Mouse (Mus musculus) lung, postnatal 25 days (tissue): ENCODE measurements at regions not wholly inside any gene's neighbourhood (a gene's known extent, or its start where the extent isn't known, plus 50 kb on each side); places are given as distances from the start of the nearest gene placed in this dataset.

Source experiments
- DNase-seq: peaks from one replicate; pipeline ENCODE4 v3.0.0; 2022; ENCODE audit warnings: low spot score

DNA sequence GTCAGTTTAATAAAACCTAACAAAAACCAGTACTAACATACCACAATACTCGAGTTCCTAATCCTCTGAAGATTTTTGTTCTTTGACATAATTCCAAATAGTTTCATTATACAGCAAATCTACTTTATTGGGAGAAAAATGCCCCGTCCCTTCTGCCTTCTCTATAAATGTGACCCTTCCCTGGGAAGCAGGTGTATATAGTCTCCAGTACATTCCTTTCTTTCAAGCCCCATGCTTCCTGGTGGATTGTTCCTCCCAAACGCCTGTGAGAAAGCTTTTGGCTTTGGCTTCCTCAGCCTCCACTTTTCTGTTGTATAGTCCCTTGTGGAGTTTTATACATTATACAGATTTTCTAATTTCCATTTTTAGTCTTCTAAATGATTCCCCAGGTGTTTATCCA is 1001.8 kb upstream of the Tenm3 start:
- DNase-seq, result no peak

DNA sequence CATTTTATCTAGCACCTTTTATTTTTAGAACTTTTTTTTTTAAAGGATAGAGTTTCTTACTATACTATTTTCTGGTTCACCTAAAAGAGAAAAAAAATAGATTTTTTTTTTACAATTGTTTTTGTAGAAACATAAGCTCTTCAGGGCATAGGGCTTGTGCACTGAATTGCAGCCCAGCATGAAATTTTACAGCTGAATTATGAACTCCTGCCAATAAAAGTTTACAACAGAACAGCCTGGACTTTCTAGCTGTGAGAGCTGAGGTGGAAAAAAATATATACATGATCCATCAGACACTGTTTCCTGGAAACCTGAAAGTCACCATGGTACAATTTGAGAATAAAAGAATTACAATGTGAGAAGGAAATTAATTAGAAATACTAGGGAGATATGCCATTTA is 988.2 kb upstream of the Tenm3 start:
- DNase-seq, result no peak

GRCm38 (mm10) chr8:49829345-49829744 is 985.6 kb upstream of the Tenm3 start:
- DNase-seq, result peak; percentile 18

DNA sequence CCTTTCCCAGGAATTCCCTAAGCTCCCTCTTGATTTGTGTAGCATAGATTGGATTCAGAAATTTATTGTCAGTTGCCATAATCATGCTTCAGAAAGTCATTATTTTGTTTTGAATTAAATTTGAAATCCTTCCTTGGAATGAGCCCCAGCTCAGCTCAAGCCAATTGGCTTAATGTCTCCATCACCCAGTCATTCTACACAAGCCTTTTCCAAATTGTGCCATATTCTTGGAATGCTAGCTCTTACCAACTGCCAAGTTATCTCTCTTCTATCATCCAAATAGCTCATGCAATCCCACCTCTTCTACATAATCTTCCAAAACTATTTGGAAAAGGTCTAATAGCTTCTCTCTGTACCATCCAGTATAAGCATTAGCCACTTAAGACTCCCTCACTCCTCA is 982.5 kb upstream of the Tenm3 start:
- no peak for DNase-seq

DNA sequence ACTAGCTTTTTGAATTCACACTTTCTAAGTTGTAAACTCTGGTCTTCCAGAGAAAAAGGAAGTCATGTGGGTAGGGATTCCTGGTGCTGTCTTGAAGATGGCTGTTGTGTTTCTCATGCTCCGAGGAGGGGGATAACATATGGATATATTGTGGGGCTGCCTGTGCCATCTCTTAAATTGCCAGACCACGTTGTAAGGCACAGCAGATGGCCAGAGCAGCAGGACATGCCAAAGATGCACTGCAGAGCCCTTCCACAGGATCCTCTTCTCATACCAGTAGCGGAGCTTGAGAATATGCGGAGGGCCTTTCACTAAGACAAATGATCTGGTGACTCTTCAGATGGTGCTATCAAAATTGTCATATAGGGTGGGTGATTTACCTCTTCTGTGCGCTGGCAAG is 981.2 kb upstream of the Tenm3 start:
- no peak for DNase-seq

- DNase-seq, result no peak
Observed at GRCm38 (mm10) chr8:49822791-49823190, 979.0 kb upstream of the Tenm3 start.

- no peak for DNase-seq
Observed at GRCm38 (mm10) chr8:49799236-49799635, 955.5 kb upstream of the Tenm3 start.

GRCm38 (mm10) chr8:49796741-49797140 is 953.0 kb upstream of the Tenm3 start:
- no peak for DNase-seq

DNA sequence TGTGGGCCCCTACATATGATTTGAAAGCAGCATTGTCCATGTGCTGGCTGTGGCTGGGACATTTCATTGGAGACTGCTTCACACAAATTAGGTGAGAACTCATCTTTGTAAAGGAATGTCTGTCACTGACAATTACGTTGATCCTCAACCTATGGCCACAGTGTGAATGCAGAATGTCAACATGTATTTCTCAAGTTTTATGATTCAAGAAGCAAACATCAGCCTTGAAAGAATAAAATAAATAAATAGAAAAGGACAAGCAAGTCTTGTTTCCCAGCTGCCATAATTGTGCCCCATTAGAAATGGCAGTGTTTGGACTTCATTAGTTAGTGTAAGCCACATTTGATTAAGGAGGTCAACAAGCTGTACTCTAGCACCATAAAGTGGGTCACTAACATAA is 950.7 kb upstream of the Tenm3 start:
- DNase-seq, result no peak

- DNase-seq, result no peak
Observed at GRCm38 (mm10) chr8:49769829-49770228, 926.1 kb upstream of the Tenm3 start.

DNA sequence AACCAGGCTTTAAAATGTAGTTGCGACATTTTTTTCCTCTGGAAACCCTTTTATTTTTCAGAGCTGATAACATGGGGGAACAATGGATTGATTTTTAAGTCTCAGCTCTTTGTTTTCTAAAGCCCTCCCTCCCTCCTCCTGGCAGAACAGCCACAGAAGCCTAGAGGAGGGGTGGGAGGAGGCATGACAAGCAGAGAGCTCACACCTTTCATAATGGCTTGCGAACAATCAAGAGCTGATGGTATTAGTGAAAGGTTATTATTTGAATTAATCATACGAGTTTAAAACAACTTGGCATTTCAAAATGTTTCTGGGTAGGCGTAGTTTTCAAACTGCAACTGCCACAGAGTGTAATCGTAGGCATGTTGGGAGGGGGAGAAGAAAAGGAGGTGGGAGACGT is 894.3 kb upstream of the Tenm3 start:
- no peak for DNase-seq

DNA sequence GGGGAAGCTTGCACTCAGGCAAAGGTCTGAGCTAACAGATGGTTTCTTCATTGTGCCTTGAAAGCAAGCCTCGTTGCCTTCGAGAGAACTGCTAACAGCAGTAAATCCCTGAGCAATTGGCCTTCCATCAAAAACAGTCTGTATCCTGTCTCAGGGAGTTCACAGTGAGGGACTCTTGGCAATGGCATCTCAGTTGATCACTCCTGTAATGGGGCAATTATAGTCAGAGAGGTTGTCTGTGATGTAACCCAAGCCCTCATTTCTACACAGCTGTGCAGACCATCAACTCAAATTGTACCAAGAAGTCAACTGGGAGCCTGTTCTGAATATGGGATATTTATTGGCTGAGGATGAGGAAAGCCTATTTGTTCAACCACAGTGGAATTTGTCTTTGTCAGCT is 885.4 kb upstream of the Tenm3 start:
- DNase-seq, result no peak

DNA sequence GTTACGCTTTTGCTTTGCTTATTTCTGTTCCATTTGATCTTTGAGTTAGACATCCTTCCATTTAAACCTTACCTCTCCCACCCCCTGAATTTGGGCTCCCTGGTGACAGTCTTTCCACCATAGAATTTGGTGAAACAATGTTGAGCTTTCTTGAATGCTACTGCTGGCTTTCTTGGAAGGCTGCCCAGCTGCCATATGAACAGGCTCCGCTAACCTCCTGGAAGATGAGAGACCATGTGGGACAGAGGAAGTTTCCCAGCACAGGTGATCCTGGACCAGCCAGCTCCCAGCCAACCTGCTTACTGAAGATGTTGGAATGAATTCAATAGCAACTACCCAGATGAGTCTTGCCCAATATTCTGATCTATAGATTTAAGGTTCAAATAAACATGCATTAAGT is 868.6 kb upstream of the Tenm3 start:
- DNase-seq, result no peak

DNA sequence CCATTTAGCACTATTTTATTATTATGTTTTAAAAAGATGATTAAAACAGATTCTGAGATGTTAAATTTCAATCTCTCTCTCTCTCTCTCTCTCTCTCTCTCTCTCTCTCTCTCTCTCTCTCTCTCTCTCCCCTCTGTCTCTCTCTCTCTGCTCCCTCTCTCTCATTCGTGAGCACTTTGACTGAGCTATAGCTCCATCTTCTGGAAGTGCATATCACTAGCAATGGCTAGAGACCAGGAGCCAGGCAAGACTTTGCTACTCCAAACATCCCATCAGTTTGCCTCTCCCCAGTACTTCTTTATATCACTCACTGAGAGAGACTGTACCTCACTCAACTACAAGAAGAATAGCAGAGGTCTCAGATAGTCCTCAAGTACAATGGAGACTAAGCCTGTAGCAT is 865.0 kb upstream of the Tenm3 start:
- no peak for DNase-seq

GRCm38 (mm10) chr8:49699058-49699457 is 855.3 kb upstream of the Tenm3 start:
- DNase-seq, result no peak

- no peak for DNase-seq
Observed at GRCm38 (mm10) chr8:49696709-49697108, 853.0 kb upstream of the Tenm3 start.
